Mouse (Mus musculus) heart, postnatal 10 days (tissue): ENCODE measurements around the gene 1810010H24Rik. TPM values are rescaled to one million over a fixed set of nuclear protein-coding genes. Genes with fewer than 3 reads are reported as not detected.
"Not testable (repeated sequence)": the region's sequence is repeated elsewhere in the genome, so short reads cannot be mapped to it uniquely, and the experiment has no call there.

ENCODE experiments used
- DNase-seq, 2 experiments: peaks; one replicate each; pipeline ENCODE4 v3.0.0; 2021
- intact Hi-C: fragments of 180-260 bp; cut with DNase I; formaldehyde crosslinking; loops from one replicate; pipeline ENCODE4 v1.15.1; 2025
- total RNA-seq, 2 experiments: library from RNA; stranded (reverse); gene quantifications; 2 replicates each; pipeline ENCODE4 v1.2.3; 2021

The 1810010H24Rik gene
- total RNA-seq, 2 experiments from 2014 or later = 3.2 to 3.8 TPM

DNA sequence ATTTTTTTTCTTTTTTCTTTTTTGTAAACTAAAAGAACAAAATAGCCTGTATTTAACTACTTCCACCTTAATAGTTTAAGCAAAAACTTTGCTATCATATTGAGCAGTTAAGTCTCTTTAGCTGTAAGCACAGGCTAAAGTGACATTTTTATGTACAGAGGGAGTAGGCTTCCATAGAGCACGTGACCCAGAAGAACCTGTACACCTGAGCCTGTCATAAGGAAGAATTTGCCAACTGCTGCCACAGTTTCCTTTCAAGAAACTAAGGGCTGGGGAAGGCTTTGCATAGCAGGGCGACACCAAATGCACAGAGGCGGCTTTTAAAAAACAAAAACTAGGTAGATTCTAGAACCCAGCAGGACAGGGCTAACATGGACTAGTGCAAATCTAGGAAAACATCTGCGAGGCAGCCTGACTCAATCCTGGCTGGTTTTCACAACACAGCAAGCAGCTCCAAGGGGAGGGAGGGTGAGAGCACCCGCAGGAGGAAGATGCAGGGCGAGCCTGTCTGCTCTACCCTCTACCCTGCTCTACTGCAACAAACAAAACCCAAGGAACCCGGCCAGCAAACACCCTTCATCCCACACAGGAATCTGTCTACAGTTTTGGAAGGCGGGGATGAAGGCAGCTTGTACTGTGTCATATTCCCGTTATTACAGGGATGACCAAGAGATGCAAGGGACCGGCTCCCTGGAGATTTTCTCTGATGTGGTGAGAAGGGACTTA lies 8.8 kb downstream of the 1810010H24Rik start:
- no peak for DNase-seq
- intact Hi-C loops = no loop called here

DNA sequence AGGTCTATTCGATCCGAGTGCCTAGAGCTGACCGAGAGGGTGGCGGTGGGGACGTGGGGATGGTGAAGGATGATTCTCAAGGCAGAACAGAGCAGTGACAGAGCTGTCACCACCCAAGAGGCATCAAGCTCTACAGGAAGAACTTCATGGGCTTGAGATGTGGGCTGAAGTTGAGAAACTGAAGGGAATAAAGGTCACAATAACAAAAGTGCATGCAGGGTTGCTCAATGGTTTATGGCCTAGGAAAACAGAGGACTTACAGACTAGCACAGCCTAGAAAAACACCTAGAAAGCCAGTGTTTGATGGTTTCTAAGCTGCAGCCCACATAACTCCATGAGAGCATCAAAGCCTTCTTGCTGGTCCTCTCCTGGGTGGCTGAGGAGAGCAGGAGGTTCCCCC lies 13.9 kb downstream of the 1810010H24Rik start:
- DNase-seq = no peak

DNA sequence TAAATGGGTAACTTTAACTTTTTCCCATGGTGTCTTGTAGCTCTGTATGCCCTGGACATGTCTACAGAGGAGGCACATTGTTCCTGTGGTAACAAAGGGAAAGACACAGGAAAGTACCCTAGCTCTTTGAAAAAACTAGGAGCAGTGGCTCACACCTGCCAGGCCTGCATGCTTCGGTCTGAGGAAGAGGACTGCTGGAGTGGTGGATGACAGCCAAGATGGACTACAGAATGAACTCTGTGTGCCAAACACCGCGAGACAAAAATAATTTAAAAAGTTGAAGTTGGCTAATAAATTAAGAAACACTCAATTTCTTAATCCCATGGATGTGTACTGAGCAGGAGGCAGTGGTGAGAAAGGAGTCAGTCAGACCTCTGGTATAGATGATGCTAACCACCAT lies 15.9 kb downstream of the 1810010H24Rik start:
- intact Hi-C loops = no loop called here
- no peak for DNase-seq

More for the DNA sequence above, 13.9 kb downstream of the 1810010H24Rik start:
- intact Hi-C loops = no loop called here

DNA sequence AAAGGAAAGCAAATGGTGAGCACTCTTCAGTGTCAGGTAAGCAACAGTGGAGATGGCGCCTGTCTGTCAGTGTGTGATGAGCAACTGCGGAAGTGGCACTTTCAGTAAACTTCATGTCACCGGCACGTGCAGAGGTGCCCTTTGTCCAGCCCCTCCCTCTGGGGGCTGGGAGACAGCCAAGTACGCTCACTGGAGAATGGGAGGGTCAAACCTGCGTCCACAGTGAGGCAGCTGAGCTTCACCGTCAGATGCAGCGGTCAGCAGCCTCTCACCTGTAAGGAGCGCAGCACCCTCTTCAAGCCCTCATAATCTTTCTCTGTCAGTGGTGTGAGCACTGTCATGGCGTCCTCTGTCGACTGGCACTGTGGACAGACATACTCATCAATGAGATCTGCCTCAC lies 17.9 kb downstream of the 1810010H24Rik start:
- intact Hi-C loops = no loop called here
- no peak for DNase-seq

DNA sequence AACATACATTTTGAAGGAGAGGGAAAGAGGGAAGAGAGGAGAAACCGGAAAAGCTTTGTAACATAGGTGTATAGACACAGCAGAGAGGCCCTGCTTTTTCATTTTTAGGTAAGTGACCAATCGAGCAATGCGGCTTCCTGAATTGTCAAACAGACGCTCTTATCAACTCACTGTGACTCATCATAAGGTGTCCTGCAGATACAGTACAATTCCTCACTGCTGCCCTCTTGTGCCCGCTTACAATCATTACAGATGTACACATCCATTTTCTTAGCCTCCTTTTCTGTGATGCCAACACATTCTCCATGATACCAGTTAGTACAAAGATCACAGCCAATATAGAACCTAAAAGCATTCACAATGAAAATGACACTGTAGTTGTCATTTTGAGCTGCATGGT lies 18.8 kb downstream of the 1810010H24Rik start:
- intact Hi-C loops = loop anchor here (2.0 kb wide), 1 partner anchor 194 kb away; no protein-coding TSS in a partner anchor
- DNase-seq = peak; percentile 74 to 81

DNA sequence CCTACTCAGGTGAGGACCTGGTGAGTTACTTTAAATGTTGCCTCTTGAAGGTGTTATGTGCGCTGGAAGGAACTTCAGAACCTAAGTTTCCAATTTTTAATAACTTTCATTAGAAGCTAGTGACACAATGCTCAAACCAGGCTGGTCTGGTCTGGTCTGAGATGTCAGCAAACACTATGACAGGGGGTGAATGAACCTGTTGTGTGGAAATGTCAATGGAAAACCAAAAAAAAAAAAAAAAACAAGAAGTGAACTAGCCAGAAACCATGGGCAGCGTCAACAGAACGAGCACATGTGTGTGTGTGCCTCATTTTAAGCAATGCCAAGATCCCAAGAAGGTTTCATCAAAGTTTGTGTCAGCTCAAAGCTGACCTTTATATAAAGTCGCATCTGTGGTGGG lies 20.1 kb downstream of the 1810010H24Rik start:
- intact Hi-C loops = loop anchor here (2.0 kb wide), 1 partner anchor 195 kb away; no protein-coding TSS in a partner anchor

GRCm38 (mm10) chr11:107046766-107047620 lies 21.5 kb downstream of the 1810010H24Rik start:
- no peak for DNase-seq
- intact Hi-C loops = no loop called here

More for the DNA sequence above, 20.1 kb downstream of the 1810010H24Rik start:
- DNase-seq = no peak

DNA sequence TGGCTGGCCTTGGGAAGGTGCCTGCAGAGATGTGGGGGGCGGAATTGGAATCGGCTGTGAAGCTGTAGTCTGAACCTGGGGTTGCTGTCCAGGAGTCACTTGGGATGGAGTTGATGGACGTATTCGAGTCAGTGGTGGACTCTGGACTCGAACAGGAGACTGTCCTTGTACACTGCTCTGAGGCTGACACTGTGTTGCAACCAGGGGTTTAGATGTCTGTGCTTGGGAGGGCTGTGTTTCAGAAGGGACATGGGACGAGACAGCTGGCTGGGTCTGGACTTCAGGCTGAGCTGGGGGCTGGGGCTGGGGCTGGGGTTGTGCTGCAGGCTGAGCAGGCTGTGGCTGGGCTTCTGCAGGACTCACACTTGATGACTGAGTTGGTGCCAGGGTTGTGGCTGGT lies 29.4 kb downstream of the 1810010H24Rik start:
- intact Hi-C loops = no loop called here
- DNase-seq = no peak

DNA sequence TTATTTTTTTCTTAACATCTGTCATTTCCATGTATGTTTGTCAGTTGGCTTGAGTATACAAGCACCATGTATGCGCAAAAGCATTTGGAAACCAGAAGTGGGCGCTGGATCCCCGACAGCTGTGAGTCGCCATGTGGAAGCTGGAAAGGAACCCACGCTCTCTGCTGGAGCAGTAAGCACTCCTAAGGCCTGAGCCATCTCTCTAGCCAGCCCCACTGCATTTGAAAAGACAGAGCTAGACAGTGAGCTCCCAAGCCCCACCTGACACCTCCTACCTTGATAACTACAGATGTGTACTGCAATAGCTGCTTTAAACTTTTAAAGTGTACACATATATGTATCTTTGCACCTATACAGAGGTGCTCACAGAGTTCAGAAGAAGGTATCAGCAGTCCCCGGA lies 31.9 kb downstream of the 1810010H24Rik start:
- intact Hi-C loops = no loop called here
- no peak for DNase-seq

- intact Hi-C loops = loop anchor here (5.0 kb wide), 1 partner anchor 98 kb away; no protein-coding TSS in a partner anchor
- DNase-seq = not testable (repeated sequence)
These were observed 34.2 kb downstream of the 1810010H24Rik start for GRCm38 (mm10) chr11:107059634-107060033.

- no peak for DNase-seq
- intact Hi-C loops = loop anchor here (5.0 kb wide), 1 partner anchor 96 kb away; no protein-coding TSS in a partner anchor
These were observed 35.5 kb downstream of the 1810010H24Rik start for GRCm38 (mm10) chr11:107060941-107061340.

DNA sequence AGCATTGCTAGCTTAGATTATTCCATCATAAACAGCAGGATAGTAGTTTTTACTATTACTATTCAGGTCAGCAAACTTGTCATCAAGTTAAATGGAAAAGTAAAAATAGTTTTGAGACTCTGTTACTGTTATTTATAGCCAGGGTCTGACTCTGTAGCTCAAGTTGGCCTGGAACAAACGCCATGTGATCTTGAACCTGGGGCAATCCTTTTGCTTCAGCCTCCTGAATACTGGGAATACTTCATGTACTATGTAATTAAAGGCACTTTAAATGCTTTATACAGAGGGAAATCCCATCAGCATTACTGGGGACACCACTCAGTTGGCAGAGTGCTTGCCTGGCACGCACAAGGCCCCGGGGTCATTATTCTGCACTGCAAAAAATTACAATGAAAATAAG lies 37.6 kb downstream of the 1810010H24Rik start:
- DNase-seq = peak in 1 of 2 experiments; percentile 29
- intact Hi-C loops = loop anchor here (5.0 kb wide), 1 partner anchor 94 kb away; no protein-coding TSS in a partner anchor

GRCm38 (mm10) chr11:107064590-107064989 lies 39.1 kb downstream of the 1810010H24Rik start:
- DNase-seq = no peak
- intact Hi-C loops = loop anchor here (5.0 kb wide), 1 partner anchor 93 kb away; no protein-coding TSS in a partner anchor

- no peak for DNase-seq
- intact Hi-C loops = no loop called here
These were observed 39.8 kb downstream of the 1810010H24Rik start for GRCm38 (mm10) chr11:107065216-107065785.

Other genes starting within 250 kb of the 1810010H24Rik start
- 1 to 10 TPM; 3.7 to 4.3 TPM for gene Polg2, start 246.1 kb upstream of the 1810010H24Rik start, total RNA-seq
- gene Ddx5, start 236.5 kb upstream of the 1810010H24Rik start, total RNA-seq = 100 to 1,000 TPM; 513 to 524 TPM
- gene Cep95, start 236.4 kb upstream of the 1810010H24Rik start, total RNA-seq = 10 to 100 TPM in 1 of 2 experiments, 1 to 10 TPM in 1; 7.7 to 10.5 TPM
- 10 to 100 TPM; 38.8 to 46.9 TPM for gene Smurf2, start 105.0 kb upstream of the 1810010H24Rik start, total RNA-seq
- 100 to 1,000 TPM; 104 to 112 TPM for gene Kpna2, start 26.1 kb upstream of the 1810010H24Rik start, total RNA-seq
- gene Bptf, start 106.4 kb downstream of the 1810010H24Rik start, total RNA-seq = 10 to 100 TPM; 35.5 to 40.9 TPM
- 10 to 100 TPM; 21.7 to 24.9 TPM for gene Nol11, start 163.7 kb downstream of the 1810010H24Rik start, total RNA-seq